Mouse (Mus musculus) NIH3T3 (cell line): Measurements from ENCODE around the gene E130309D02Rik.

Experiments
- DNase-seq: peaks from one replicate; pipeline ENCODE4 v3.0.0-alpha.2; 2012; ENCODE audit warnings: low read depth

E130309D02Rik gene

GRCm38 (mm10) chr5:143268985-143269362 lies 46.2 kb downstream of the E130309D02Rik start:
- DNase-seq: no peak

GRCm38 (mm10) chr5:143266794-143267193 lies 48.4 kb downstream of the E130309D02Rik start:
- DNase-seq: no peak

- no peak for DNase-seq
These were observed 49.8 kb downstream of the E130309D02Rik start for GRCm38 (mm10) chr5:143265409-143265808.

DNA sequence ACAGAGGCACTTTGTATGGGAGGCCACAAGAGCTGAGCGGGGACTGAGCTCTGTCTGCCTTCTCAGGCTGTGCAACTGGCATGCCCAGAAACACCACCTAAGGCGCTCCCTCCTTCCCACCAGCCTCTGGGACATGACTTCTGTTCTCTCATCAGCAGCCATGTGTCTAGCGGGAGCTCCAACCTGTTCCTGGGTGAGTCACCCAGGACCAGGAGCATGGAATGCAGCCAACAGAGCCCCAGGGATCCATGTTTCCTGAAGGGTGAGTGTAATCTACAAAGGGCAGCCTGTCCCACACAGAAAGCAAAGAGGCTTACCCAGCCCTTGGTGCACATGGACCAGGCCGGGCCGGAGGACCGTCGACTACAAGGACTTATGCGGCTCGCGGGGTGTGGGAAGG lies 50.5 kb downstream of the E130309D02Rik start:
- peak; percentile 31 for DNase-seq

DNA sequence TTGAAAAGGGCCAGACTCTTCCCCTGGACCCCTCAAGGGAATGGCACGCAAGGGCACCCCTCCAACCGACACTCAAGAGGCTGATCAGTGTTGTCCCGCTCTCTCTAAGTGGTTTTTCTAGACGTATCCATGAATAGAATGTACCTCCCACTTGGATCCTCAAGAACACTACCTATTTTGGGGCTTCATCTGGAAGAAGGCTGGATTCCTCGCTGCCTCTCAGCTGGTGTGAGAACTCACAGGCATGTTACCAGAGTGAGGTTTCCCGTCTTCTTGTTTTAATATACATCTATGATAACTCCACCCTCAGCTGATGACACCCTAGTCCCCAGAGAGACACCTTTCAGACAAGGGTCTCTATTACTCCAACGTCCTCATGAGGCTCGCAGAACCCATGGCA lies 53.5 kb downstream of the E130309D02Rik start:
- no peak for DNase-seq

DNA sequence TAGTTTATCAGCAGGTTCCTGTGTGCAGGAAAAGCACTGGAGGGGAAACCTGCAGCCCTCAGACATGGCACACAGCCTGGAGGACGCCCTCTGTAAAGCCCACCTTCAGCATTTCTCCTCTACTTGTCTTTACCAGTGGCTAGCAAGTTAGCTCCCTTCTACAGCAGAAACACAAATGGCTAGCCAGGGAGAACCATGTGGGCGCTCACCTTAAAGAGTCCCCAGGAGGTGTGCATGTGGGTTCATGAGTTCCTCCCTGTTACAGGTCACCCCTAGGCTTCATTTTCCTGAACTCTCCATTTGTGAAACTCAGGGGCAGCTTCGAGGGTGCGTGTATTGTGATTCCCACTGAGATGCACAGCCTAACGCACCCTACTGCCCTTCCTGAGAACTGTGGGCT lies 59.4 kb downstream of the E130309D02Rik start:
- DNase-seq: no peak

- DNase-seq: no peak
These were observed 60.0 kb downstream of the E130309D02Rik start for GRCm38 (mm10) chr5:143255131-143255519.

- peak; percentile 40 for DNase-seq
These were observed 60.6 kb downstream of the E130309D02Rik start for GRCm38 (mm10) chr5:143254487-143255130.

- no peak for DNase-seq
These were observed 61.2 kb downstream of the E130309D02Rik start for GRCm38 (mm10) chr5:143253881-143254486.

DNA sequence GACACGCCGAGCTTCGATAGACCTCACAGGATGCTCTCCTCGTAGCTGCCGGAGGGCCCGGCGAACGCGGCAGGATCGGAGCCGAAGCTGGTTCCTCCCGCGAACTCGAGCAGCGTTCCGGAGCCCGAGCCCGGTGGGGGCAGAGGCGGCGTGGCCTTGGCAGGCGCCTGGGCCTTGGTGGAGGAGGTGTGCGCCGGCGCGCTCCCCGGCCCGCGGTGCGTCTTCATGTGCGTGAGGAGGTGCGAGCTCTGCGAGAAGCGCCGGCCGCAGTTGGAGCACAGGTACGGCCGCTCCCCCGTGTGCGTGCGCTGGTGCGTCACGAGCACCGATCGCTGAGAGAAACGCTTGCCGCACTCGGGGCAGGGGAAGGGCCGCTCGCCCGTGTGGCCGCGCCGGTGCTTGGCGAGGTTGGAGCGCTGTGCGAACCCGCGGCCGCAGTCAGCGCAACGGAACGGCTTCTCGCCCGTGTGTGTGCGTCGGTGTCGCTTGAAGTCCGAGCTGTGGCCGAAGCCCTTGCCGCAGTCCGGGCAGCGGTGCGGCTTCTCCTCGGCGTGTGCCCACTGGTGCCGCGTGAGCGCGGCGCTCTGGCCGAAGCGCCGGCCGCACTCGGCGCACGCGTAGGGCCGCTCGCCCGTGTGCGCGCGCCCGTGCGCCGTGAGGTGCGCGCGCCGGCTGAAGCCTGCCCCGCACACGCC lies 61.8 kb downstream of the E130309D02Rik start:
- DNase-seq: peak; percentile 46

DNA sequence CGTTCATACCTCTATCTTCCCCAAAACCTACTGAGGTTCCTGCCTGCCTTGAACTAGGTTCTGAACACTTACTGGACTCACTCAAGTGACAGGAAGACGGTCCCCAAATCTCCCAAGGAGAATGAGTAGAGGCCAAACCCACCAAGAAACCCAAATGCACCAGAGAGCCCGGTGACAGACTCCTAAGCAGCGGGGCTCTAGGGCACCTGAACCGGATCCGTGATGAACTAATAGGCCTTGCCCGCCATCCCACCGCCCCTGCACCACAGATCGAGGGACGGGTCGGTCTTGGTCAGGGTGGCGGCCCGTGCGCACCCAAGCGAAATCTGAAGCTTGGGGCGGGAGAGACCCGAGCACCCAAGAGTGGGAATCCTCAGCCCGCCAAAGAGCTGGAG lies 62.4 kb downstream of the E130309D02Rik start:
- no peak for DNase-seq

- DNase-seq: no peak
These were observed 63.1 kb downstream of the E130309D02Rik start for GRCm38 (mm10) chr5:143252039-143252438.
